Mouse (Mus musculus) CH12.LX (cell line): ENCODE data around the gene 4921517D22Rik.

Experiments used
- CTCF ChIP-seq, 2 experiments: IDR thresholded peaks in 1 of 2; conservative IDR thresholded peaks in 1 of 2; 2 replicates each; pipeline ENCODE4 v1.5.1; 2011 to 2012; ENCODE audit warnings: low read depth in 2 of 2, low read length in 2 of 2, improper control_type of control experiment in 1 of 2, inconsistent platforms in 1 of 2, mild to moderate bottlenecking in 1 of 2, moderate library complexity in 1 of 2
- ETS1 ChIP-seq: conservative IDR thresholded peaks from 2 replicates; pipeline ENCODE4 v1.6.1; 2012; ENCODE audit warnings: low read depth, mild to moderate bottlenecking, inconsistent platforms, low read length, improper control_type of control experiment, moderate library complexity
- JUND ChIP-seq: conservative IDR thresholded peaks from 2 replicates; pipeline ENCODE4 v1.6.1; 2011; ENCODE audit warnings: low read depth, low read length, improper control_type of control experiment
- MAFK ChIP-seq: IDR thresholded peaks from 2 replicates; pipeline ENCODE4 v1.6.1; 2011; ENCODE audit warnings: low read length, improper control_type of control experiment; ENCODE audit not compliant: insufficient replicate concordance
- POLR2A ChIP-seq: IDR thresholded peaks from 2 replicates; pipeline ENCODE4 v1.6.1; 2011; ENCODE audit warnings: low read depth, mild to moderate bottlenecking, improper control_type of control experiment, low read length
- USF1 ChIP-seq: IDR thresholded peaks from 2 replicates; pipeline ENCODE4 v1.6.1; 2014; ENCODE audit warnings: low read depth, mild to moderate bottlenecking, inconsistent platforms, low read length, improper control_type of control experiment

DNA sequence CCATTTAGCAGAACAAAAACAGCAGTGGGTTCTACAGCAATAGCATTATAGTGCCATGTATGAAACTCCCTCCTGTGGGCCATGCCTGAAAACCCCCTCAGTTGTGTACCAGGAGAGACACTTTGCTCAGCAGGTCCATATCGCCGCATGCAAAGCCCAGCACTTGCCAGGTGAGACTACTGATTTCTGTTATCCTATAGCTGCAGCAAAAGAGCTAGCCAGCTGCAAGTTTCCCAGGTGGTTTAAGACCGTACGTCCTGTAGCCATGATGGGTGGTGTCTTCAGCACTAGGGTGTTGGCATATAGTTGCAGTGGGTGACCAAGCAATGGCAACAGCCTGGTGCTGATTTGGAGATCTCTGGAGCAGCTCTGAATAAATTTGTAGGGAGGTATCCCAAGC is 45.5 kb upstream of the 4921517D22Rik start:
- TF ChIP-seq JUND: no peak
- TF ChIP-seq CTCF (conservative IDR thresholded peaks at IDR 0.05 in 1 of 2, IDR thresholded peaks at IDR 0.05 in 1 of 2; ENCODE audit: low read depth in 2 of 2, low read length in 2 of 2): no peak
- TF ChIP-seq POLR2A: no peak
- TF ChIP-seq MAFK: no peak
- TF ChIP-seq ETS1: no peak
- no peak for TF ChIP-seq USF1
